Mouse (Mus musculus): ENCODE measurements around the gene Strip2. TPM values are rescaled to one million over a fixed set of nuclear protein-coding genes. Genes with fewer than 3 reads are reported as not detected.

The Strip2 gene
- polyA plus RNA-seq, 1 experiment: 0.79 TPM

DNA sequence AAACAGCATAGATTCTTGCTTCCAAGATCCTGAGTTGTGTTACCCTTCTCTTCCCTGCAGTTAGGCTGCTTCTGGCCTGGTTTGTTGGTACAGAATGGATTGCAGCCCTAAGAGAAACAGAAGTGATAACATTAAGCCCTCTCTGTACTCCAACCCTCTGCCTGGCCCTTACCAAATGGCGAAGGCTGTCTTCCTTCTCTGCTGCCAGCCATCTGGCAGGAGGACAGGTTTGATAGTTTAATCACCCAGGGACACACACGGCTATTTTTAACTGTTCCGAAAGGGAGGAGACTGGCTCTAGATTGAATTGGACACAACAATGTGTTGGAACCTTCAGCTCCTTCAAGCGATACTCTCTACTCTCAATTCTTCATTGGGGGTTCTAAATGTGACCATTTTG, 6.7 kb downstream of the Strip2 start:
- no peaks in the 10 kb centered on the region; the same call in 1 of the 2 replicates for H3K4me1 ChIP-seq (ENCODE audit: control insufficient read depth, insufficient read depth, insufficient read length)
- H3K36me3 ChIP-seq (ENCODE audit: control insufficient read depth, insufficient read depth, low read length): no peaks in the 10 kb centered on the region
- no peak for DNase-seq (ENCODE audit: low read depth in 1 of 2, low spot score in 2 of 2)
- WGBS: 78% methylated on average over 4 of the region's 4 CpGs
- no peak for TF ChIP-seq CTCF (IDR thresholded peaks at IDR 0.05; ENCODE audit: extremely low read depth, insufficient read depth, insufficient read length, insufficient replicate concordance)
- no peak for TF ChIP-seq POLR2A (IDR thresholded peaks at IDR 0.05; ENCODE audit: low read depth, low read length)
- no peak overlapping the region for H3K4me3 ChIP-seq (ENCODE audit: extremely low read depth, insufficient read depth, insufficient read length)
- H3K27me3 ChIP-seq (ENCODE audit: control insufficient read depth, insufficient read depth, low read length): no peaks in the 10 kb centered on the region
- H3K27ac ChIP-seq (ENCODE audit: insufficient read depth, low read length): no peak overlapping the region

DNA sequence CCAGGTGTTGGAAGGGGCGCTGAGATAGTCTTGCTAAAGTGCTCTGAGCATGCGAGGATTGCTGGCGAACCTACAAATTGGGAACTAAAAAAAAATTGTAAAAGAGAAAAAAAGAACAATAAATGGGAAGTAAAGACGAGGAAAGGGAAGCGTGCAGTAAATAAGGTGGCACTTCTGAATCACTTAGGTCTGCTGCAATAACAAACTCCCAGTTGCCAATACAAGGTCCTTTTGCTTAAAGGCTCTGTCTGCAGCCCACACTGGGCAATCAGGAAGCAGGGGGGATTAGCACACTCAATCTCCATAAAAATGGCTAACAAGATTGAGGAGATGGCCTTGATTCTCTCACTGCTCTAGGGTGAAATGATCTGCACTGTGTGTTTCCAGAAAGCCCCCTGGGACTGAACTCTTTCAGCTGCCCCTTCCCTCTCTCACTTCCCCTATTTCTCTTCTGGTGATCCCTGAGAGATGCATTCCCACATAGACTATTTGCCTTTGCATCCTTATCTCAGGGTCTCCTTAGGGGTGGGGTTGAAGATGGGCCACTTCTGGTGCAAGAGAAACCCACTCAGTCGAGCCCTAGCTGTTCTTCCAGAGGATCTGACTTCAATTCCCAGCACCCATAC, 8.9 kb downstream of the Strip2 start:
- Histone ChIP-seq H3K27ac (ENCODE audit: insufficient read depth, low read length) (no peak overlapping the region), H3K4me1 (ENCODE audit: control insufficient read depth, insufficient read depth, insufficient read length) (no peaks in the 10 kb centered on the region; the same call in 1 of the 2 replicates), H3K36me3 (ENCODE audit: control insufficient read depth, insufficient read depth, low read length) (no peaks in the 10 kb centered on the region), H3K4me3 (ENCODE audit: extremely low read depth, insufficient read depth, insufficient read length) (no peak overlapping the region), H3K27me3 (ENCODE audit: control insufficient read depth, insufficient read depth, low read length) (no peaks in the 10 kb centered on the region)
- no peak for TF ChIP-seq CTCF (IDR thresholded peaks at IDR 0.05; ENCODE audit: extremely low read depth, insufficient read depth, insufficient read length, insufficient replicate concordance)
- TF ChIP-seq POLR2A (IDR thresholded peaks at IDR 0.05; ENCODE audit: low read depth, low read length): no peak
- 50% methylated on average over 6 of the region's 6 CpGs for WGBS
- DNase-seq (ENCODE audit: low read depth in 1 of 2, low spot score in 2 of 2): no peak

- no peaks in the 10 kb centered on the region for H3K27me3 ChIP-seq (ENCODE audit: control insufficient read depth, insufficient read depth, low read length)
- TF ChIP-seq CTCF (IDR thresholded peaks at IDR 0.05; ENCODE audit: extremely low read depth, insufficient read depth, insufficient read length, insufficient replicate concordance) (no peak), POLR2A (IDR thresholded peaks at IDR 0.05; ENCODE audit: low read depth, low read length) (no peak)
- no peak overlapping the region for H3K4me3 ChIP-seq (ENCODE audit: extremely low read depth, insufficient read depth, insufficient read length)
- DNase-seq (ENCODE audit: low read depth in 1 of 2, low spot score in 2 of 2): no peak
- no peaks in the 10 kb centered on the region; the same call in 1 of the 2 replicates for H3K4me1 ChIP-seq (ENCODE audit: control insufficient read depth, insufficient read depth, insufficient read length)
- no peak overlapping the region for H3K27ac ChIP-seq (ENCODE audit: insufficient read depth, low read length)
- no peaks in the 10 kb centered on the region for H3K36me3 ChIP-seq (ENCODE audit: control insufficient read depth, insufficient read depth, low read length)
Observed at GRCm38 (mm10) chr6:29930087-29930486, 13.3 kb downstream of the Strip2 start.

DNA sequence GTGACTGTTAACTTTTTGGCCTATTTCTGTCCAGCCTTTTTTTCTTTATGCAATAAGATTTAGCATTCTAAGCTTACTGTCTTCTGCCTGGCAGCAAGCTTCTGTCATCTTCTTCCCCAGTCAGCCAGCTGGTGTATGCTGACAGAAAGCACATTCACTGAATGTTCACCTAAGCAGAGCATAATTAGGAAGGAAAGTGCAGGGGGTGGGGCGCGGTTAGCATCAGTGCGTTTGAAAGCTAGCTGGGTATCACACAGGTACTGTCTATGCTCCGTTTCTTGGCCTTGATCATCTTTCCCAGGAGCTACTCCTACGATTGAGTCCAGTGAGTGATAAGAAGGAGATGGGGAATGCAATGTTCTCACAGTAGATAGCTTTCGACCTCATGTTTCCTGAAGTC, 13.9 kb downstream of the Strip2 start:
- Histone ChIP-seq H3K4me3 (ENCODE audit: extremely low read depth, insufficient read depth, insufficient read length) (no peak overlapping the region), H3K36me3 (ENCODE audit: control insufficient read depth, insufficient read depth, low read length) (no peaks in the 10 kb centered on the region), H3K27me3 (ENCODE audit: control insufficient read depth, insufficient read depth, low read length) (no peaks in the 10 kb centered on the region), H3K27ac (ENCODE audit: insufficient read depth, low read length) (no peak overlapping the region), H3K4me1 (ENCODE audit: control insufficient read depth, insufficient read depth, insufficient read length) (no peaks in the 10 kb centered on the region; the same call in 1 of the 2 replicates)
- 86% methylated on average over 6 of the region's 6 CpGs for WGBS
- TF ChIP-seq POLR2A (IDR thresholded peaks at IDR 0.05; ENCODE audit: low read depth, low read length) (no peak), CTCF (IDR thresholded peaks at IDR 0.05; ENCODE audit: extremely low read depth, insufficient read depth, insufficient read length, insufficient replicate concordance) (no peak)
- DNase-seq (ENCODE audit: low read depth in 1 of 2, low spot score in 2 of 2): no peak

GRCm38 (mm10) chr6:29931181-29931580, 14.4 kb downstream of the Strip2 start:
- Histone ChIP-seq H3K36me3 (ENCODE audit: control insufficient read depth, insufficient read depth, low read length) (no peaks in the 10 kb centered on the region), H3K27me3 (ENCODE audit: control insufficient read depth, insufficient read depth, low read length) (no peaks in the 10 kb centered on the region), H3K4me1 (ENCODE audit: control insufficient read depth, insufficient read depth, insufficient read length) (no peaks in the 10 kb centered on the region; the same call in 1 of the 2 replicates), H3K27ac (ENCODE audit: insufficient read depth, low read length) (no peak overlapping the region), H3K4me3 (ENCODE audit: extremely low read depth, insufficient read depth, insufficient read length) (no peak overlapping the region)
- TF ChIP-seq CTCF (IDR thresholded peaks at IDR 0.05; ENCODE audit: extremely low read depth, insufficient read depth, insufficient read length, insufficient replicate concordance): no peak
- no peak for TF ChIP-seq POLR2A (IDR thresholded peaks at IDR 0.05; ENCODE audit: low read depth, low read length)
- no peak for DNase-seq (ENCODE audit: low read depth in 1 of 2, low spot score in 2 of 2)
- 91% methylated on average over 4 of the region's 4 CpGs for WGBS

DNA sequence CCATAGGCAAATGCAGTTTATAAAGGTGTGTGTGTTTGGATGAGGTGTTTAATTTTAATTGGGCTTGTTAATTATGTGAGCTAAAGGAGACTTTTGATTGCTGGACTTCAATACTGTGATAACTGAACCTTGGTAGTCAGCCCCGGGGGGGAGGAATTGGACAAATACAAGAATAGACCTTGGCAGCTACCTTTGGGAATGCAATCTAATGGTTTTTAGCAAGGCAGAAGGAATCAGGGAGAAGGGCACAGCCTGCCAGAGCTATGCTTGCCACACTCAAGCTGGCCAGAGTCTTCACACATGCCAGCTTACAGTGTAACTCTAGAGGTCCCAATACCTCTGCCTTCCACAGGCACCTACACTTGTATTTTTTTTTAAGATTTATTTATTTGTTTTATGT, 18.9 kb downstream of the Strip2 start:
- no peak for DNase-seq (ENCODE audit: low read depth in 1 of 2, low spot score in 2 of 2)
- H3K36me3 ChIP-seq (ENCODE audit: control insufficient read depth, insufficient read depth, low read length): no peaks in the 10 kb centered on the region
- 100% methylated on average over 1 of the region's 1 CpGs for WGBS
- no peaks in the 10 kb centered on the region for H3K4me1 ChIP-seq (ENCODE audit: control insufficient read depth, insufficient read depth, insufficient read length)
- no peaks in the 10 kb centered on the region for H3K27me3 ChIP-seq (ENCODE audit: control insufficient read depth, insufficient read depth, low read length)
- no peak for TF ChIP-seq POLR2A (IDR thresholded peaks at IDR 0.05; ENCODE audit: low read depth, low read length)
- TF ChIP-seq CTCF (IDR thresholded peaks at IDR 0.05; ENCODE audit: extremely low read depth, insufficient read depth, insufficient read length, insufficient replicate concordance): no peak
- H3K27ac ChIP-seq (ENCODE audit: insufficient read depth, low read length): no peak overlapping the region
- H3K4me3 ChIP-seq (ENCODE audit: extremely low read depth, insufficient read depth, insufficient read length): no peak overlapping the region

- Histone ChIP-seq H3K27me3 (ENCODE audit: control insufficient read depth, insufficient read depth, low read length) (no peaks in the 10 kb centered on the region), H3K4me1 (ENCODE audit: control insufficient read depth, insufficient read depth, insufficient read length) (no peaks in the 10 kb centered on the region), H3K27ac (ENCODE audit: insufficient read depth, low read length) (no peak overlapping the region), H3K36me3 (ENCODE audit: control insufficient read depth, insufficient read depth, low read length) (no peaks in the 10 kb centered on the region), H3K4me3 (ENCODE audit: extremely low read depth, insufficient read depth, insufficient read length) (no peak overlapping the region)
- WGBS: 75% methylated on average over 4 of the region's 4 CpGs
- DNase-seq (ENCODE audit: low read depth in 1 of 2, low spot score in 2 of 2): no peak
- TF ChIP-seq POLR2A (IDR thresholded peaks at IDR 0.05; ENCODE audit: low read depth, low read length): no peak
- TF ChIP-seq CTCF (IDR thresholded peaks at IDR 0.05; ENCODE audit: extremely low read depth, insufficient read depth, insufficient read length, insufficient replicate concordance): no peak
Observed at GRCm38 (mm10) chr6:29940428-29940827, 23.6 kb downstream of the Strip2 start.
